Mouse (Mus musculus) liver, adult 2 months (tissue): Measurements from ENCODE around the gene Efs. TPM values are rescaled to one million over a fixed set of nuclear protein-coding genes. Genes with fewer than 3 reads are reported as not detected.

Experiments
- DNase-seq: peaks from one replicate; pipeline ENCODE4 v3.0.0-alpha.2; 2011; ENCODE audit warnings: low read depth, low spot score; ENCODE audit errors: extremely low read depth
- H3K27ac ChIP-seq: fragments of 200-500 bp; replicated peaks from 2 replicates; pipeline ENCODE4 v1.5.1; 2012; ENCODE audit warnings: low read depth, mild to moderate bottlenecking, control low read depth, inconsistent platforms, low read length; ENCODE audit not compliant: insufficient read depth
- H3K27me3 ChIP-seq: fragments of 200-500 bp; 2 replicates; pipeline ENCODE4 v1.6.1; 2012; ENCODE audit warnings: mild to moderate bottlenecking, moderate library complexity, low read length, inconsistent platforms; ENCODE audit not compliant: control insufficient read depth, insufficient read depth
- H3K36me3 ChIP-seq: fragments of 200-500 bp; 2 replicates; pipeline ENCODE4 v1.6.1; 2012; ENCODE audit warnings: low read length, inconsistent platforms; ENCODE audit not compliant: control insufficient read depth, insufficient read depth
- H3K4me1 ChIP-seq: fragments of 200-500 bp; 2 replicates; pipeline ENCODE4 v1.6.1; 2011; ENCODE audit warnings: low read length; ENCODE audit not compliant: control insufficient read depth, insufficient read depth
- H3K4me3 ChIP-seq: fragments of 200-500 bp; 2 replicates; pipeline ENCODE4 v1.5.1; 2011; ENCODE audit warnings: low read depth, mild to moderate bottlenecking, control low read depth, low read length, moderate library complexity; ENCODE audit not compliant: insufficient read depth
- H3K79me2 ChIP-seq: fragments of 200-500 bp; 2 replicates; pipeline ENCODE4 v1.6.1; 2012; ENCODE audit warnings: inconsistent platforms, mild to moderate bottlenecking, low read length, moderate library complexity; ENCODE audit not compliant: control insufficient read depth, insufficient read depth
- H3K9ac ChIP-seq: fragments of 200-500 bp; 2 replicates; pipeline ENCODE4 v1.6.1; 2012; ENCODE audit warnings: low read depth, mild to moderate bottlenecking, control low read depth, inconsistent platforms, low read length
- CTCF ChIP-seq: fragments of 200-500 bp; IDR thresholded peaks from 2 replicates; pipeline ENCODE4 v1.5.1; 2011; ENCODE audit warnings: low read depth, low read length, control low read depth
- POLR2A ChIP-seq: fragments of 200-500 bp; IDR thresholded peaks from 2 replicates; pipeline ENCODE4 v1.6.1; 2011; ENCODE audit warnings: low read length, control low read depth; ENCODE audit not compliant: insufficient read depth; ENCODE audit errors: extremely low read depth
- whole genome bisulfite sequencing: fragments of 180-500 bp; shearing (Covaris S2); methylation state at CpG from one replicate; pipeline ENCODE4 v1.1.7; 2018; 5-methylcytosine and 5-hydroxymethylcytosine counted together
- polyA plus RNA-seq: library from polyadenylated mRNA; depleted of rRNA; stranded (reverse); fragments of >200 nt; gene quantifications from 2 replicates; pipeline ENCODE4 v1.2.3, GENCODE M21; 2012
- total RNA-seq: library from RNA; depleted of rRNA; stranded (reverse); fragments of >200 nt; gene quantifications from 2 replicates; pipeline ENCODE4 v1.2.3, GENCODE M21; 2014

The Efs gene
- total and polyA plus RNA-seq, 2 experiments = under 0.01 to 0.13 TPM

- Histone ChIP-seq H3K27ac (no peak within 1 kb of the TSS), H3K9ac (no peak within 1 kb of the TSS), H3K79me2 (no peaks in the 10 kb centered on the region), H3K36me3 (no peaks in the 10 kb centered on the region), H3K4me3 (no peak within 1 kb of the TSS), H3K27me3 (no peaks in the 10 kb centered on the region), H3K4me1 (no peaks in the 10 kb centered on the region)
- 56% methylated on average over 8 of the region's 8 CpGs for WGBS
- TF ChIP-seq POLR2A = no peak
- TF ChIP-seq CTCF = no peak
- no peak for DNase-seq
Observed at GRCm38 (mm10) chr14:54935904-54936830, 10.2 kb upstream of the Efs start, which contains the start of gene Cmtm5. Cmtm5 (plus strand) TSS chr14:54936261.

GRCm38 (mm10) chr14:54932645-54933150, 6.8 kb upstream of the Efs start, which contains the start of gene Il25:
Il25 (plus strand) TSS chr14:54932695.
- H3K9ac ChIP-seq = no peak within 1 kb of the TSS
- TF ChIP-seq POLR2A = no peak
- TF ChIP-seq CTCF = no peak

GRCm38 (mm10) chr14:54930431-54930830, 4.5 kb upstream of the Efs start:
- H3K4me1 ChIP-seq = no peaks in the 10 kb centered on the region
- WGBS = 26% methylated on average over 2 of the region's 2 CpGs
- no peak for TF ChIP-seq CTCF
- TF ChIP-seq POLR2A = no peak
- peaks cover 16% of the 10 kb centered on the region for H3K27me3 ChIP-seq
- no peak overlapping the region for H3K4me3 ChIP-seq
- H3K27ac ChIP-seq = no peak overlapping the region
- no peaks in the 10 kb centered on the region for H3K36me3 ChIP-seq
- no peak for DNase-seq
- H3K9ac ChIP-seq = no peak overlapping the region
- no peaks in the 10 kb centered on the region for H3K79me2 ChIP-seq

More at GRCm38 (mm10) chr14:54932645-54933150, 6.8 kb upstream of the Efs start, which contains the start of gene Il25:
- H3K36me3 ChIP-seq = no peaks in the 10 kb centered on the region
- H3K79me2 ChIP-seq = no peaks in the 10 kb centered on the region
- no peak for DNase-seq
- H3K4me3 ChIP-seq = no peak within 1 kb of the TSS
- H3K27ac ChIP-seq = no peak within 1 kb of the TSS
- 0 out of 2 replicates have a peak, but pooled peaks cover 2% of the 10 kb centered on the region for H3K27me3 ChIP-seq
- no peaks in the 10 kb centered on the region for H3K4me1 ChIP-seq
- WGBS = 65% methylated on average over 6 of the region's 6 CpGs

- DNase-seq = no peak
- TF ChIP-seq CTCF (no peak), POLR2A (no peak)
- no peaks in the 10 kb centered on the region for H3K79me2 ChIP-seq
- WGBS = 71% methylated on average over 5 of the region's 5 CpGs
- H3K27me3 ChIP-seq = peaks cover 16% of the 10 kb centered on the region
- H3K4me3 ChIP-seq = no peak overlapping the region
- no peaks in the 10 kb centered on the region for H3K36me3 ChIP-seq
- no peak overlapping the region for H3K27ac ChIP-seq
- H3K9ac ChIP-seq = no peak overlapping the region
- no peaks in the 10 kb centered on the region for H3K4me1 ChIP-seq
Observed at GRCm38 (mm10) chr14:54929801-54930200, 3.9 kb upstream of the Efs start.

GRCm38 (mm10) chr14:54927296-54927695, 1.4 kb upstream of the Efs start:
- Histone ChIP-seq H3K9ac (no peak overlapping the region), H3K79me2 (no peaks in the 10 kb centered on the region), H3K4me3 (no peak overlapping the region), H3K4me1 (no peaks in the 10 kb centered on the region), H3K36me3 (no peaks in the 10 kb centered on the region), H3K27me3 (peaks cover 16% of the 10 kb centered on the region), H3K27ac (no peak overlapping the region)
- DNase-seq = no peak
- TF ChIP-seq CTCF (no peak), POLR2A (no peak)
- 22% methylated on average over 7 of the region's 7 CpGs for WGBS
